Mouse (Mus musculus): ENCODE results near the gene Gemin5. TPM values are rescaled to one million over a fixed set of nuclear protein-coding genes. Genes with fewer than 3 reads are reported as not detected.
"Not testable (repeated sequence)": the region's sequence is repeated elsewhere in the genome, so short reads cannot be mapped to it uniquely, and the experiment has no call there.

The Gemin5 gene
- polyA plus RNA-seq, 1 experiment from 2014 or later: 5.3 TPM

DNA sequence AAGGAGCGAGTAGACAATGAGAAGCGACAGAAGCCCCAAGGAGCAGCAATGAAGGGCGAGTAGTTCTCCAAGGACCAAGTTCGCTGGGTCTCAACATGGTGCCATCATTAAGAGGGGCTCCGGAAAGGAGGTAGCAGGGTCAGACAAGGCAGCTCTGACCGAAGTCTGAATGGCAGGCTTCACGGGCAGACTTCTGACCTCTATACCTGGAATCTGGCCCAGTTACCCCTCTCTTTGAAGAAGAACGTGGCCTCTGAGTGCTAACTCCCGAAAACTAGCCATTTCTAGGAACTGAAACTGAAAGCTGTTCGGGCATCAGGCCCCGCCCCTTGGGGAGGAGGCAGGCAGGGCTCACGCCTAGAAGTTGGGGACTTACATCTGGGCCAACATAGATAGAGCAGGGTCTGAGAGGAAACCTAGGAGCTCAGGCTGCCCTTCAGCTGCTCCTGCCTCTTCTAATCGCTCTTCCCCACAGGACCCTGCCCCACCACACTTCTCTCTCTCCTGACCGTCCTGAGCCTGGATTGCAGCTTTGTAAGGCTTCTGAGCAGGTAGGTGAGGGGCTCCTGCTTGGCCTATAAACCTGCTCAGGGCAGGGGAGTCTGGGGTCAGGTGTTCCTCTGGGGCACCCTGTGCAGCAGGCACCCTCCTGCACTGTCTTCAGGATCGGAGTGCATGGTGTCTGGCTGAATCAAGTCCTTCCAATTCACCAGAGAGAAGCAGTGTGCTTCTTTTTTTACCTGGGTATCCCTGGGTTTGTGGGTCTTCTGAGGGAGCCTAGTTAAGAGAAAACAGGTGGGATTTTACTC is 31.1 kb upstream of the Gemin5 start, which contains the start of the genes Igtp and Irgm2:
TSS of gene Igtp (plus strand) at position 328 of the 809 bp plus-strand sequence.
TSS of gene Irgm2 (plus strand) at position 390 of the 809 bp plus-strand sequence.
- Histone ChIP-seq H3K4me2 (ENCODE audit: low read depth, low read length) (peak within 1 kb of the TSS; percentile 85), H3K9ac (replicated peaks) (peak within 1 kb of the TSS; percentile 77), H3K4me1 (ENCODE audit: insufficient read depth) (peaks cover 23% of the 10 kb centered on the region), H3K36me3 (replicated peaks; ENCODE audit: insufficient read depth, low read length) (peaks cover 19% of the 10 kb centered on the region), H3K4me3 (ENCODE audit: low read depth, low read length) (peak within 1 kb of the TSS; percentile 68), H3K27ac (ENCODE audit: low read depth) (peak within 1 kb of the TSS; percentile 97)
- 5% methylated on average over 12 of the region's 15 CpGs for WGBS (ENCODE audit: insufficient replicate concordance)
- not testable (repeated sequence) for H3K27me3 ChIP-seq (ENCODE audit: insufficient read depth, low read length); H3K9me3 ChIP-seq (ENCODE audit: low read length)
- peak; percentile 91 for DNase-seq
- TF ChIP-seq EP300 (IDR thresholded peaks at IDR 0.05; ENCODE audit: low read depth): peak; percentile 31; the same call in 1 of the 2 replicates
- ATAC-seq: peak; percentile 95

DNA sequence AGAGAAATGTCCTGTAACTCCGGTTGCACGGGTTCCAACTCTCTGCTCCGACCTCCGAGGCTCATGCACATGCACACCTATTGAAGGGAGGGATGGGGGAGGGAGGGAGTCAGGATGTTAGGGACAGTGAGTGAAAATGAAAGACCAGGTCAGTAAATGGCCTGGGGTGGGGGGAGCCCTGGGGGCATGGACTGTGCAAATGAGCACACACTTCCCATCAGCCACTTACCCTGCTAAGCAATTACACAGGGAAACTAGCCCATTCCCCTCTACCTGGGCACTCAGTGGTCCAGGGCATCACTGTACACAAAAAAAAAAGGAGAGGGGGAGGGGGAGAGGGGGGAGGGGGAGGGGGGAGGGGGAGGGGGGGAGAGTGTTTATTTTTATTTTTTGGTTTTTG is 30.3 kb upstream of the Gemin5 start:
- no peak for DNase-seq
- WGBS (ENCODE audit: insufficient replicate concordance): 89% methylated on average over 4 of the region's 4 CpGs
- ATAC-seq: no peak
- Histone ChIP-seq H3K36me3 (replicated peaks; ENCODE audit: insufficient read depth, low read length) (peaks cover 12% of the 10 kb centered on the region), H3K4me2 (ENCODE audit: low read depth, low read length) (peak overlapping the region; percentile 85), H3K27me3 (ENCODE audit: insufficient read depth, low read length) (no peaks in the 10 kb centered on the region), H3K27ac (ENCODE audit: low read depth) (peak overlapping the region; percentile 97), H3K9ac (replicated peaks) (peak overlapping the region; percentile 77), H3K4me3 (ENCODE audit: low read depth, low read length) (peak overlapping the region; percentile 68), H3K4me1 (ENCODE audit: insufficient read depth) (peaks cover 23% of the 10 kb centered on the region), H3K9me3 (ENCODE audit: low read length) (no peaks in the 10 kb centered on the region)
- TF ChIP-seq EP300 (IDR thresholded peaks at IDR 0.05; ENCODE audit: low read depth) (no peak), CTCF (IDR thresholded peaks at IDR 0.05; ENCODE audit: low read depth) (no peak)

DNA sequence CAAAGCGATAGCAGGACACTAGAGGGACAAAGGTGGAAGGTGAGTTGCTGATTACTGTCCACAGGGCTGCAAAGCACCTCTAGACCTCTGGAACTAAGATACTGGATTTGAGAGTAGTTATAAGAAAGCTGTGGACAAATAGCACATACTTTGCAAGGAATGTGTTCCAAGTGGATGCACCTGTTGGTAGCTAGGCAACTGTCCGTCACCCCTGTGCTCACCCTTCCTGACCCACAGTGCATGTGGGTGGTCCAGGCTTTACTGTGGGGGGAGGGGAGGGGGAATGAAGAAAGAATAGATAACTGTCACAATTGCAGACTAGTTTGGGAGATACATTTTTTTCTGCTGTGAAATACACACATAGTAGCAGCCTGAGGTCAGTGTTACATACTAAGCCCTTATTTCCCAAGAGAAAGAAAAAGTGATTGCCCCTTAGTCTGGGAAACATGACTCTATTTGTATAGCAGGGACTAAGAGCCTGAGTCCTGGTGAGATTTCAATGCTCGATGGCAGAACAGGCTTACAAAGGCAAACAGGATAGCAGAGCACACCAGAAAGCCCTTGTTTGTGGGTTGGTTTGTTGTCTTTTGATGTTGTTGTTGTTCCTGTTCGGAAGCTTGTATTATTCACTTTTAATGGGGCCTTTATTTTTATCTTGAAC is 25.7 kb upstream of the Gemin5 start:
- H3K9me3 ChIP-seq (ENCODE audit: low read length): no peaks in the 10 kb centered on the region
- WGBS (ENCODE audit: insufficient replicate concordance): 61% methylated on average over 4 of the region's 4 CpGs
- H3K27me3 ChIP-seq (ENCODE audit: insufficient read depth, low read length): no peaks in the 10 kb centered on the region
- no peak overlapping the region for H3K4me3 ChIP-seq (ENCODE audit: low read depth, low read length)
- H3K36me3 ChIP-seq (replicated peaks; ENCODE audit: insufficient read depth, low read length): no peaks in the 10 kb centered on the region
- no peak overlapping the region for H3K9ac ChIP-seq (replicated peaks)
- no peak for DNase-seq
- no peak overlapping the region for H3K4me2 ChIP-seq (ENCODE audit: low read depth, low read length)
- no peak for TF ChIP-seq EP300 (IDR thresholded peaks at IDR 0.05; ENCODE audit: low read depth)
- no peak for TF ChIP-seq CTCF (IDR thresholded peaks at IDR 0.05; ENCODE audit: low read depth)
- peaks cover 5% of the 10 kb centered on the region for H3K4me1 ChIP-seq (ENCODE audit: insufficient read depth)
- no peak overlapping the region for H3K27ac ChIP-seq (ENCODE audit: low read depth)
- ATAC-seq: no peak

DNA sequence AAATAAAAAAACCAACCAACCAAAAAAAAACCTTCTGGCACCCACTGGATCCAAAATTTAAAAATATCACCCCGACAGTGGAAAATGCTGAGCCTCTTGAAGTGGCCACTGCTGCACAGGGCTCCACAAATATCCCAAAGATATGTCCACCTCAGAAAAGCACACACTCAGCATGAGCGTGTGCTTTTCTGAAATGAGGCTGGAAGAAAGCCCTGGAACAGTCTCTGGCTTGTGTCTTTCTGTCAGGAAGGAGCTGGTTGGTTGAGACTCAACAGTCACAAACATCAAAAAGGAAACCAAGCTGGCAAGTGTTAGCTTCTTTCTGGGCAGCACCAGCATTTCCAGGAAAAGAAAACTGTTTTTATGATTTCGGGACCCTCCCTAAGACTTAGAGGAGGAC is 25.0 kb upstream of the Gemin5 start:
- 60% methylated on average over 3 of the region's 3 CpGs for WGBS (ENCODE audit: insufficient replicate concordance)
- H3K9ac ChIP-seq (replicated peaks): no peak overlapping the region
- H3K4me1 ChIP-seq (ENCODE audit: insufficient read depth): peaks cover 1% of the 10 kb centered on the region
- no peak overlapping the region for H3K4me3 ChIP-seq (ENCODE audit: low read depth, low read length)
- no peaks in the 10 kb centered on the region for H3K9me3 ChIP-seq (ENCODE audit: low read length)
- no peaks in the 10 kb centered on the region for H3K36me3 ChIP-seq (replicated peaks; ENCODE audit: insufficient read depth, low read length)
- DNase-seq (no peak), ATAC-seq (no peak)
- no peak overlapping the region for H3K4me2 ChIP-seq (ENCODE audit: low read depth, low read length)
- H3K27me3 ChIP-seq (ENCODE audit: insufficient read depth, low read length): no peaks in the 10 kb centered on the region
- no peak overlapping the region for H3K27ac ChIP-seq (ENCODE audit: low read depth)
- TF ChIP-seq CTCF (IDR thresholded peaks at IDR 0.05; ENCODE audit: low read depth): no peak
- TF ChIP-seq EP300 (IDR thresholded peaks at IDR 0.05; ENCODE audit: low read depth): no peak

DNA sequence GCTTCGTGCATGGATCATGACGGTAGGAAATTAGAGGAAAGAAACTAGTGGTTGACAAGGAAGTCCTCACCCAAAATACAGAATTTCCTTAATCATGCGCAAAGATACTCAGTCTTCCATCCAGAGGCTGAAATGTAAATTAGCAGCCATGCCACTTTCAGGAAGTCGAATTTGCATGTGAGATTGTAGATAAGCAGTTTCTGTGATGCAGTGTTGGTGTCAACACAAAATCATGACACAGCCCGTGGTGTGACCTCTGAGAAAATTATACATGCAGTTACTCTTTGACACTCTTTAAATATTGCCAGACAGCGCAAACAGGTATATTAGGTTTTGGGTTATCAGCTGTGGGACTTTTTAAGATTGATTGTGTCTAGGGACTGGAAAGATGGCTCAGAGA is 21.3 kb upstream of the Gemin5 start:
- Histone ChIP-seq H3K27ac (ENCODE audit: low read depth) (no peak overlapping the region), H3K27me3 (ENCODE audit: insufficient read depth, low read length) (no peaks in the 10 kb centered on the region), H3K4me2 (ENCODE audit: low read depth, low read length) (no peak overlapping the region), H3K4me3 (ENCODE audit: low read depth, low read length) (no peak overlapping the region), H3K4me1 (ENCODE audit: insufficient read depth) (no peaks in the 10 kb centered on the region), H3K36me3 (replicated peaks; ENCODE audit: insufficient read depth, low read length) (no peaks in the 10 kb centered on the region), H3K9ac (replicated peaks) (no peak overlapping the region), H3K9me3 (ENCODE audit: low read length) (no peaks in the 10 kb centered on the region)
- 75% methylated on average over 6 of the region's 6 CpGs for WGBS (ENCODE audit: insufficient replicate concordance)
- TF ChIP-seq EP300 (IDR thresholded peaks at IDR 0.05; ENCODE audit: low read depth): no peak
- no peak for TF ChIP-seq CTCF (IDR thresholded peaks at IDR 0.05; ENCODE audit: low read depth)
- DNase-seq (no peak), ATAC-seq (no peak)

DNA sequence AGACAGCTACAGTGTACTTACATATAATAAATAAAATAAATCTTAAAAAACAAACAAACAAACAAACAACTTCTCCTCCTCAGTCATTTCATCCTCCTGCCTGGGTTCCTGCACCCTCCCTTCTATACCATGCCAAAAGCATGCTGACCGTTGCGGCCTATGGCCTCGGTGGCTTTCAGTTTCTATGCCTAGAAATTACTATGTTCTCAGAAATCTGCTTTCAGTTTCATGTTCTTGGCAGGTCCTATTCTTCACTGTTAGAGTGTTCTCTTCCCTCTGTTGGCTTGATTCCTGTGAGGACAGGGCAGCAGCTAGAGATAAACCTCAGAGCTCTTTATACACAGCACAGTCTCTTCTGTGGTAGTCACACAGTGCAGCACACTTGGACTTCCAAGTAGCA is 15.2 kb upstream of the Gemin5 start:
- no peak overlapping the region; the same call in 1 of the 2 replicates for H3K9ac ChIP-seq (replicated peaks)

More for the DNA sequence above, 15.2 kb upstream of the Gemin5 start:
- WGBS (ENCODE audit: insufficient replicate concordance): 64% methylated on average over 3 of the region's 3 CpGs
- no peaks in the 10 kb centered on the region for H3K9me3 ChIP-seq (ENCODE audit: low read length)
- peak overlapping the region; percentile 44 for H3K4me2 ChIP-seq (ENCODE audit: low read depth, low read length)
- H3K27me3 ChIP-seq (ENCODE audit: insufficient read depth, low read length): no peaks in the 10 kb centered on the region
- ATAC-seq (0 out of 2 replicates have a peak, but pooled peaks have one; percentile 15), DNase-seq (no peak)
- no peaks in the 10 kb centered on the region for H3K4me1 ChIP-seq (ENCODE audit: insufficient read depth)
- H3K36me3 ChIP-seq (replicated peaks; ENCODE audit: insufficient read depth, low read length): 0 out of 2 replicates have a peak, but pooled peaks cover 3% of the 10 kb centered on the region
- TF ChIP-seq CTCF (IDR thresholded peaks at IDR 0.05; ENCODE audit: low read depth) (no peak), EP300 (IDR thresholded peaks at IDR 0.05; ENCODE audit: low read depth) (no peak)
- H3K4me3 ChIP-seq (ENCODE audit: low read depth, low read length): peak overlapping the region; percentile 17
- peak overlapping the region; percentile 49; the same call in 1 of the 2 replicates for H3K27ac ChIP-seq (ENCODE audit: low read depth)
